ENCODE assay signal across 21 mouse cellular contexts in the genomic region with DNA sequence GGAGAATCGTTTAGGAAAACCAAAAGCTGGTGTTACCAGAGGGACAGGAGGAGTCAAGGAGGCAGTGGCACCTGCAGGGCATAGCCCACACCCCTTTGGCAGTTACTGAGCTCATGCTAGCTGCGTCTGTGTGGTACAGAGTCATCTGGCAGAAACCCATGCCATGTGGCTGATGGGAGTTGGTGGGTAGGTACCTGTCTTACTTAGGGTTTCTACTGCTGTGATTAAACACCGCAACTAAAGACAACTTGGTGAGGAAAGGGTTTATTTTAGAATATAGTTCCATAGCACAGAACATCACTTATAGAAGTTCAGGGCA.
"Had no signal": no experiment of that assay in that cellular context is flagged by ENCODE, and none has a peak within 500 bp of the region (broad histone marks: within the 10 kb centered on the region; RNA-seq: fewer than 3 reads in every experiment).

No protein-coding gene starts in this region.

- H3K27ac ChIP-seq: kidney, embryonic 15.5 days; left cerebral cortex, adult 2 months; liver, embryonic 14.5 days; lung, embryonic 15.5 days; midbrain, embryonic 10.5 days; midbrain, embryonic 13.5 days; neural tube, embryonic 13.5 days; stomach, embryonic 15.5 days had no signal

- H3K4me1 ChIP-seq: kidney, embryonic 15.5 days; lung, embryonic 15.5 days; midbrain, embryonic 13.5 days; neural tube, embryonic 13.5 days; stomach, embryonic 15.5 days had no signal

- H3K4me3 ChIP-seq: kidney, embryonic 15.5 days; left cerebral cortex, adult 2 months; lung, embryonic 15.5 days; megakaryocyte, embryonic 14.5 days; midbrain, embryonic 10.5 days; midbrain, embryonic 13.5 days; myocyte; neural tube, embryonic 13.5 days; stomach, embryonic 15.5 days had no signal

- ATAC-seq: midbrain, embryonic 13.5 days; midbrain, embryonic 16.5 days had no signal

- DNase-seq: kidney, adult 11 months; kidney, adult 8-10 months; kidney, postnatal 10 days; kidney, postnatal 36 days; layer of hippocampus, postnatal 36 days; lung, adult 18-20 months; lung, postnatal 10 days; retina, postnatal 1 day; thymus, postnatal 14 days; thymus, postnatal 4 days had no signal
